Mouse (Mus musculus): ENCODE results near the gene Cryab. TPM values are rescaled to one million over a fixed set of nuclear protein-coding genes. Genes with fewer than 3 reads are reported as not detected.

Cryab gene
- polyA plus RNA-seq, 1 experiment: 4.4 TPM

DNA sequence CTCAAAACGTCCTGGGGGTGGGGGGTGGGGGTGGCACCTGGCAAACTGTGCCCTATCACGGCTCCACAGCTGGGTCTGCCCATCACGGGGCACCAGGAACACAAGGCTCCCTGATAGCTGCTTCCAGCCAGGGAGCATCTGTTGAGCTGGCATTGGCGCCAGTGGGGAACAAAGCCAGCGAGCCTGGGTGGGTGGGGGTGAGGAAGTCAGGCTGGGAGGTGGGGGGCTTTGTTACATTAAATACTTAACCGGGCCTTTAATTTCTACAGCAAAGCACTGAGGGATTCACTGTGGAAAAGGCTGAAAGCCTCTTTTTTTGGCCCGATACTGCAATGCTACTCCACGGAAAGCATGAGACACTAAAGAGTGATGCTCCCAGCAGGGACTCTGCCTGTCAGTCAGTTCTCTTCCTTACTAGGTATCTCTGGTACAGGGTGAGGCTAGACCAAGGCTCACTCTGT lies 28.6 kb upstream of the Cryab start:
- peak overlapping the region; percentile 27 for H3K27ac ChIP-seq (ENCODE audit: control insufficient read depth, insufficient read depth, low read depth, low read length)
- H3K36me3 ChIP-seq (ENCODE audit: control insufficient read depth, insufficient read depth, low read length): no peaks in the 10 kb centered on the region
- no peaks in the 10 kb centered on the region for H3K27me3 ChIP-seq (ENCODE audit: control insufficient read depth, insufficient read depth, low read length)
- H3K4me3 ChIP-seq (ENCODE audit: control insufficient read depth, low read depth, low read length): no peak overlapping the region
- peaks cover 7% of the 10 kb centered on the region for H3K4me1 ChIP-seq (ENCODE audit: control insufficient read depth, insufficient read depth, low read length)
- no peak for TF ChIP-seq CTCF (IDR thresholded peaks at IDR 0.05; ENCODE audit: control insufficient read depth, insufficient read depth, insufficient replicate concordance, low read depth, low read length)
- TF ChIP-seq POLR2A (IDR thresholded peaks at IDR 0.05; ENCODE audit: control insufficient read depth, low read depth, low read length): no peak

DNA sequence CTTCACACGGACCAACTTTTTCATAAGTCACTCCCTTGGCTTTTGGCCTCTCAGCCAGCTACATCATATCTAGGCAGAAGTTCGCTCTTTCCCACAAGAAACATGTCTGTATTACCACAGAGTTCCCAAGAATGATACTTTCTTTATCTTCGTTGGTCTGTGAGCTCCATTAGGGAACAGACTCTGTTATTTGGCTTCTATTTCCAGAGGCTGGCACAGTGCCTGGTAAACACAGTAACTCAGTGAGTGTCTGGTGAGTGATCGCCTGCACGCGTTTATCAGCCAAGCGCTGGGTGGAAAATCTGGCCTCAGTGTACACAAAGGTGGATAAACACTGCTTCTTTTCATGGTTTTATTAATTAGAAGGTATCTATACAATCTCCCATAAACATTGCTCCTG lies 27.7 kb upstream of the Cryab start:
- TF ChIP-seq POLR2A (IDR thresholded peaks at IDR 0.05; ENCODE audit: control insufficient read depth, low read depth, low read length): no peak
- TF ChIP-seq CTCF (IDR thresholded peaks at IDR 0.05; ENCODE audit: control insufficient read depth, insufficient read depth, insufficient replicate concordance, low read depth, low read length): no peak
- Histone ChIP-seq H3K4me3 (ENCODE audit: control insufficient read depth, low read depth, low read length) (no peak overlapping the region), H3K36me3 (ENCODE audit: control insufficient read depth, insufficient read depth, low read length) (no peaks in the 10 kb centered on the region), H3K27me3 (ENCODE audit: control insufficient read depth, insufficient read depth, low read length) (no peaks in the 10 kb centered on the region), H3K4me1 (ENCODE audit: control insufficient read depth, insufficient read depth, low read length) (peaks cover 14% of the 10 kb centered on the region), H3K27ac (ENCODE audit: control insufficient read depth, insufficient read depth, low read depth, low read length) (peak overlapping the region; percentile 36)

DNA sequence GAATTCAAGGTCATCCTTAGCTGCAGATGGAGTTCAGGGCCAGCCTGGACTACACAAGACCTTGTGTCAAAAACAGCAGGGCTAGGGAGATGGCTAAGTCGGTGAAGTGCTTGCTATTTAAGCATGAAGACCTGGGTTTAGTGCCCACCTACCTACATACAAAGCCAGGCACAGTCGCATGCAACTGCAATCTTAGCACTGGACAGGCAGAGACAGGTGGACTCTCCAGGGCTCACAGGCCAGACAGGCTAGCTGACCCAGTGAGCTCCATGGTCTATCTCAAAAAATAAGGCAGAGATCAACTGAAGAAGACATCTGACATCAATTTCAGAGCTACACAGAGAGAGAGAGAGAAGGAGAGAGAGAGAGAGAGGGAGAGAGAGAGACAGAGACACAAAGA lies 27.0 kb upstream of the Cryab start:
- no peaks in the 10 kb centered on the region for H3K27me3 ChIP-seq (ENCODE audit: control insufficient read depth, insufficient read depth, low read length)
- peak overlapping the region; percentile 40; the same call in 1 of the 2 replicates for H3K27ac ChIP-seq (ENCODE audit: control insufficient read depth, insufficient read depth, low read depth, low read length)
- H3K4me1 ChIP-seq (ENCODE audit: control insufficient read depth, insufficient read depth, low read length): peaks cover 14% of the 10 kb centered on the region
- TF ChIP-seq POLR2A (IDR thresholded peaks at IDR 0.05; ENCODE audit: control insufficient read depth, low read depth, low read length) (no peak), CTCF (IDR thresholded peaks at IDR 0.05; ENCODE audit: control insufficient read depth, insufficient read depth, insufficient replicate concordance, low read depth, low read length) (no peak)
- no peaks in the 10 kb centered on the region for H3K36me3 ChIP-seq (ENCODE audit: control insufficient read depth, insufficient read depth, low read length)
- no peak overlapping the region for H3K4me3 ChIP-seq (ENCODE audit: control insufficient read depth, low read depth, low read length)

DNA sequence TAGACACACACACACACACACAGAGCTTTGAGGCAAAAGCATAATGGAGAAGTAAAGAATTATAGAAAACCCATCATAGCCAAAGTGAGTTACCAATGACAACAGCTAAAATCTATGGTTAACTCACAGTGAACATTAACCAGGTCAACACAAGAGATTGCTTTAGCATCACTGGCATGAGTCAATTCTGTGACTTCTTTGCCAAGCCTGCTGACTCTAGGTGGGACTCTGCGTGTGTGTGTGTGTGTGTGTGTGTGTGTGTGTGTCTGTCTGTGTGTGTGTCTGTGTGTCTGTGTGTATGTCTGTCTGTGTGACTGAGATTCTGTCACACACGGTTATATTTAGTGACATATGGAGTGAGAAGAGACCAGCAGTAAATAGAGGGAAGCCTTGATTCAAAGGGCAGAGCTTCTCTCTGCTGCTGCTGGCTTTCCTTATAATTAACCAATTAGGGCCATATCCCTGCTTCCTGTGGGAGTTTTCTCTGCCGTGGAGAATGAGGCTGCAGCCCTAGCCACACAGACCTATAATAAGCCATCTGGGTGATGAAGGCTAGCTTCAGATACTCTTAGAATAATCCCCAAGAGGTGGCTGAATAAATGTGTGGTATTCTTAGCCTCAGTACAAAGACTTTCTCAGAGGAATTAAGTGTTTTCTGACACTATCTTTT lies 26.3 kb upstream of the Cryab start:
- Histone ChIP-seq H3K27ac (ENCODE audit: control insufficient read depth, insufficient read depth, low read depth, low read length) (no peak overlapping the region), H3K4me1 (ENCODE audit: control insufficient read depth, insufficient read depth, low read length) (peaks cover 14% of the 10 kb centered on the region), H3K4me3 (ENCODE audit: control insufficient read depth, low read depth, low read length) (no peak overlapping the region), H3K27me3 (ENCODE audit: control insufficient read depth, insufficient read depth, low read length) (no peaks in the 10 kb centered on the region), H3K36me3 (ENCODE audit: control insufficient read depth, insufficient read depth, low read length) (no peaks in the 10 kb centered on the region)
- no peak for TF ChIP-seq CTCF (IDR thresholded peaks at IDR 0.05; ENCODE audit: control insufficient read depth, insufficient read depth, insufficient replicate concordance, low read depth, low read length)
- no peak for TF ChIP-seq POLR2A (IDR thresholded peaks at IDR 0.05; ENCODE audit: control insufficient read depth, low read depth, low read length)

DNA sequence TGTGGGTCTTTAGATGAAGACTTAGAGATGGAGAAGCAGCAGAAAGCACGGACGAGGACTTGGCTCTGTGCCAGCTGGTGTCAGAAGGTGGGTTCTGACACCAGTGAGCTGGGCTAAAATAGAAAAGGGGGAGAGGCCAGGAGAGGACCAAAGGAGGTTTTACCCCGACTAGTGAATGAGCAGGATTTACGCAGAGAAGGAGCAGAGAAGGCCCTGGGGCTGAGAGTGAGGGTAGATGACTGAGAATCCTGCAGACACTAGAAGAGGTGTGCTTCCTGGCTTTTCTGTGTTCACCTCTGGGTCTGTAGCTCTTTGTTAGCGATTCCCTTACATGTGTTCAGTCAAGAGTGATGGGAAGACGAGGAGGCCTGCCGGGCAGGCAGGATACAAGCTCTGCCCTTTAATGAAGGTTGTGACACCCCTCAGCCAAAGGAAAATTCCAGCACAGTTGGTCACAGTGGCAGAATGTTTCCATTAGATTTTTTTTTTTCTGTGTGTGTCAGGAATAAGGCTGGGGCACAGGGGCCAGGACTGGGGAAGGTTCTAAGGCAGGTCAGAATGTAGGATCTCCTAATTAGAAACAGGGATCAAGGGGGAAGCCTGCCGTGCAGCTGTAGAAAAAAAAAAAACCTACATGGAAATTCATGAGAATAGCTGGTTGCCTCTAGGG lies 25.1 kb upstream of the Cryab start:
- Histone ChIP-seq H3K27me3 (ENCODE audit: control insufficient read depth, insufficient read depth, low read length) (no peaks in the 10 kb centered on the region), H3K4me1 (ENCODE audit: control insufficient read depth, insufficient read depth, low read length) (peaks cover 14% of the 10 kb centered on the region), H3K4me3 (ENCODE audit: control insufficient read depth, low read depth, low read length) (no peak overlapping the region), H3K27ac (ENCODE audit: control insufficient read depth, insufficient read depth, low read depth, low read length) (no peak overlapping the region), H3K36me3 (ENCODE audit: control insufficient read depth, insufficient read depth, low read length) (no peaks in the 10 kb centered on the region)
- TF ChIP-seq POLR2A (IDR thresholded peaks at IDR 0.05; ENCODE audit: control insufficient read depth, low read depth, low read length) (no peak), CTCF (IDR thresholded peaks at IDR 0.05; ENCODE audit: control insufficient read depth, insufficient read depth, insufficient replicate concordance, low read depth, low read length) (no peak)

DNA sequence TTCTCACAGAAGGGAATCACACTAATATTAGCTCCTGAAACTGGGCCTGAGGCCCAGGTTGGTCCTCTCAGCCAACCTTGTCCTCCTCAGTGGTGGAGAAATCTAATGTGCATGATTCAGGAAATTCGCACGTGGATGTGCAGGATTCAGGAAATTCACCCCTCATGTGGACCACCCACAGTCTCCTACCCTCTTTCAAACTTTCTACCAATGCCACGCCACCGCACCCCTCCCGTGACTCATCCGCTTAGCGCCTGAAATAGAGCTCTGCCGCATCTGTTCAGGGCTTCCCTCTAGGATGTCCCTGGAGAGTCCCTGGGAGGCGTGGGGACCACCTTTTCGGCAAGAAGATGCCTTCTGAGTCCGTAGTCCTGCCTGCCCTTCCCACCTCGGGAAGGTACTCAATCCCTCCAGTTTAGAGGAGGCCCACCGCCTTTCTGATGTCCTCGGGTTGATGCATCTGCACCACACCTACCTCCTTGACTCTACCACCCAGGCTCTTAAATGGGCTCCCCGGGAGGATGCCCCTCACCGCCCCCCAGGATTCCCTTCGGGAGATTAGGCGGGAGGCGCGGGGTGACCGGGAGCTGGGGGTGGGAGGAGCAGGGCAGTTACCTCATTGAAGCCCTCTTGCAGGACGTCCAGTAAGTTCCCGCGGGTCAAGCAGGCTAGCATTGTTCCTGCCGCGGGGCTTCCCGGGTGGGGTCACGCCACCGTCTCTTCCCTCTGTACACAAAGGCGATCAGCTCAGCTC lies 23.8 kb upstream of the Cryab start:
- peaks cover 14% of the 10 kb centered on the region for H3K4me1 ChIP-seq (ENCODE audit: control insufficient read depth, insufficient read depth, low read length)
- H3K27me3 ChIP-seq (ENCODE audit: control insufficient read depth, insufficient read depth, low read length): no peaks in the 10 kb centered on the region
- peak overlapping the region; percentile 14 for H3K27ac ChIP-seq (ENCODE audit: control insufficient read depth, insufficient read depth, low read depth, low read length)
- TF ChIP-seq POLR2A (IDR thresholded peaks at IDR 0.05; ENCODE audit: control insufficient read depth, low read depth, low read length): no peak
- TF ChIP-seq CTCF (IDR thresholded peaks at IDR 0.05; ENCODE audit: control insufficient read depth, insufficient read depth, insufficient replicate concordance, low read depth, low read length): no peak
- peak overlapping the region; percentile 77 for H3K4me3 ChIP-seq (ENCODE audit: control insufficient read depth, low read depth, low read length)
- H3K36me3 ChIP-seq (ENCODE audit: control insufficient read depth, insufficient read depth, low read length): no peaks in the 10 kb centered on the region

Data from testis, adult 2 months (tissue).